Mouse (Mus musculus): ENCODE measurements around the gene Hoxb5. TPM values are rescaled to one million over a fixed set of nuclear protein-coding genes. Genes with fewer than 3 reads are reported as not detected.

Gene Hoxb5
- polyA plus RNA-seq, 1 experiment from 2014 or later = 0.67 TPM

DNA sequence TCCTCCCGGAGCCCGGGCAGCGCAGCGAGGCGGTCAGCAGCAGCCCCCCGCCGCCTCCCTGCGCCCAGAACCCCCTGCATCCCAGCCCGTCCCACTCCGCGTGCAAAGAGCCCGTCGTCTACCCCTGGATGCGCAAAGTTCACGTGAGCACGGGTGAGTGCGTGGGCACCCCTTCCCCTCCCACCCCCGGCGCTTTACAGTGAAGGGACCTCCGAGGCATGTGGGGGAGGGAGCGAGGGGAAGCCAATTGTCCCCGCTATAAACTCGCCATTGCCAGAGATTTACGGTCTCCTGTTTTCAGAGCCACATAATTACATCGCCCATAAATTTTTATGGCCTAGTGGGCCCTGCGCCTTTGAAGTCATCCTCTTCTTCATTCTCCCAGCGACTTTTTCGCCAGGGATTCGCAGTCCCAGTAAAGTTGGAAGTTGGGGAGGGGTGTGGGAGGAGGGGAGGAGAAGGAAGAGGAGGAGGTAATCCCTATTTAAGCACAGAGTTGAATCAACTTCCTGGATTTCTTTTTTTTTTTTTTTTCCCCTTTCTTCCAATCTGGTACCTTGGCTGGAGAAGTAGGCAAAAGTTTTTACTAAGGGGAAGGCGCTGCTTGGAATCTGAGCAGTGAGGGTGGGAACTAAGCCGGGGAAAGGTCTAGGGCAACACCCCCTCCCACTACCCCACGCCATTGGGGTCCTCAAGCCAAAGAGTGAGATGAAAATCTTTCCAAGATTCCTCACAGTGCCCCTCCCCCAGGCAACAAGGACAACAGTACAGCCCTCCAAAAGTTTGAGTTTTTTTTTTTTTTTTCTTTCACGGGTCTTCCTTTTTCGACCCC is 16.2 kb downstream of the Hoxb5 start:
- ATAC-seq (replicated peaks; ENCODE audit: insufficient number of reproducible peaks, low FRiP score, low TSS enrichment, low read depth) = no peak
- H3K9ac ChIP-seq (replicated peaks; ENCODE audit: low read length) = peak overlapping the region; percentile 44; the same call in 1 of the 2 replicates
- H3K36me3 ChIP-seq (replicated peaks; ENCODE audit: control insufficient read depth, insufficient read depth, low read depth, low read length) = no peaks in the 10 kb centered on the region
- DNase-seq (ENCODE audit: low spot score) = no peak
- peak overlapping the region; percentile 31 for H3K4me3 ChIP-seq (ENCODE audit: low read depth, low read length)
- H3K4me1 ChIP-seq (ENCODE audit: control insufficient read depth, insufficient read depth, low read length) = no peaks in the 10 kb centered on the region; the same call in none of the 2 replicates
- H3K27ac ChIP-seq (replicated peaks; ENCODE audit: low read depth, low read length) = no peak overlapping the region
- WGBS = 0% methylated on average over 24 of the region's 34 CpGs
- peak overlapping the region; percentile 36 for H3K4me2 ChIP-seq (ENCODE audit: low read depth, low read length)
- H3K27me3 ChIP-seq (ENCODE audit: control insufficient read depth, insufficient read depth, low read length) = peaks cover 91% of the 10 kb centered on the region
- H3K9me3 ChIP-seq (replicated peaks; ENCODE audit: control insufficient read depth, low read length) = no peaks in the 10 kb centered on the region

GRCm38 (mm10) chr11:96319910-96320309 is 16.8 kb downstream of the Hoxb5 start:
- DNase-seq (ENCODE audit: low spot score) = no peak
- Histone ChIP-seq H3K9ac (replicated peaks; ENCODE audit: low read length) (no peak overlapping the region), H3K27me3 (ENCODE audit: control insufficient read depth, insufficient read depth, low read length) (peaks cover 88% of the 10 kb centered on the region), H3K4me3 (ENCODE audit: low read depth, low read length) (0 out of 2 replicates have a peak overlapping the region, but pooled peaks have one; percentile 7), H3K27ac (replicated peaks; ENCODE audit: low read depth, low read length) (no peak overlapping the region), H3K4me2 (ENCODE audit: low read depth, low read length) (no peak overlapping the region), H3K4me1 (ENCODE audit: control insufficient read depth, insufficient read depth, low read length) (no peaks in the 10 kb centered on the region; the same call in 1 of the 2 replicates), H3K9me3 (replicated peaks; ENCODE audit: control insufficient read depth, low read length) (no peaks in the 10 kb centered on the region), H3K36me3 (replicated peaks; ENCODE audit: control insufficient read depth, insufficient read depth, low read depth, low read length) (no peaks in the 10 kb centered on the region)
- ATAC-seq (replicated peaks; ENCODE audit: insufficient number of reproducible peaks, low FRiP score, low TSS enrichment, low read depth) = no peak
- under 1% methylated on average over 29 of the region's 29 CpGs for WGBS

- Histone ChIP-seq H3K4me1 (ENCODE audit: control insufficient read depth, insufficient read depth, low read length) (no peaks in the 10 kb centered on the region; the same call in 1 of the 2 replicates), H3K9me3 (replicated peaks; ENCODE audit: control insufficient read depth, low read length) (no peaks in the 10 kb centered on the region), H3K36me3 (replicated peaks; ENCODE audit: control insufficient read depth, insufficient read depth, low read depth, low read length) (no peaks in the 10 kb centered on the region), H3K27ac (replicated peaks; ENCODE audit: low read depth, low read length) (no peak overlapping the region), H3K27me3 (ENCODE audit: control insufficient read depth, insufficient read depth, low read length) (peaks cover 88% of the 10 kb centered on the region), H3K4me2 (ENCODE audit: low read depth, low read length) (no peak overlapping the region), H3K9ac (replicated peaks; ENCODE audit: low read length) (no peak overlapping the region), H3K4me3 (ENCODE audit: low read depth, low read length) (no peak overlapping the region)
- under 1% methylated on average over 17 of the region's 17 CpGs for WGBS
- no peak for DNase-seq (ENCODE audit: low spot score)
- no peak for ATAC-seq (replicated peaks; ENCODE audit: insufficient number of reproducible peaks, low FRiP score, low TSS enrichment, low read depth)
Observed at GRCm38 (mm10) chr11:96320688-96321087, 17.6 kb downstream of the Hoxb5 start.

GRCm38 (mm10) chr11:96321846-96322245 is 18.7 kb downstream of the Hoxb5 start:
- DNase-seq (ENCODE audit: low spot score) (no peak), ATAC-seq (replicated peaks; ENCODE audit: insufficient number of reproducible peaks, low FRiP score, low TSS enrichment, low read depth) (no peak)
- H3K27ac ChIP-seq (replicated peaks; ENCODE audit: low read depth, low read length) = no peak overlapping the region
- H3K27me3 ChIP-seq (ENCODE audit: control insufficient read depth, insufficient read depth, low read length) = peaks cover 88% of the 10 kb centered on the region
- H3K36me3 ChIP-seq (replicated peaks; ENCODE audit: control insufficient read depth, insufficient read depth, low read depth, low read length) = no peaks in the 10 kb centered on the region
- 10% methylated on average over 5 of the region's 5 CpGs for WGBS
- no peaks in the 10 kb centered on the region; the same call in 1 of the 2 replicates for H3K4me1 ChIP-seq (ENCODE audit: control insufficient read depth, insufficient read depth, low read length)
- H3K4me3 ChIP-seq (ENCODE audit: low read depth, low read length) = no peak overlapping the region
- H3K9ac ChIP-seq (replicated peaks; ENCODE audit: low read length) = no peak overlapping the region
- no peak overlapping the region for H3K4me2 ChIP-seq (ENCODE audit: low read depth, low read length)
- H3K9me3 ChIP-seq (replicated peaks; ENCODE audit: control insufficient read depth, low read length) = no peaks in the 10 kb centered on the region

DNA sequence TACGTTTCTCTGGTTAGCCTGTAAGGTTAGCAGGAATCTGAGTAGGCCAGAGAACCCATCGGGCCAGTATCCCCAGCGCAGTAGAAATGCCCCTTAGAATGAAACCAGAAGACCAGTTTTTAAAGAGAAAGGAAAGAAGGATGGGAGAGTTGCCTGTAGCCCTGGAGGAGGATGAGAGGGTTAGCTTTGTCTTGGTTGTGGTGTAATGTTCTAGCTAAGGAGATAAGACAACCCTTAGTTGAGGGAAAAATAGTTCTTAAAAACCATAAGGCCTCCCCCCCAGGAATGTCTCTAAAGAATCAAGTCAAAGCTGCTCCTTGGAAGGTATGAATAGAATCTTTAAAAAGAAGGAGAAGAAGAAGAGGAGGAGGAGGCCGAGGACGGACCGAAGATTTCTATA is 19.6 kb downstream of the Hoxb5 start:
- Histone ChIP-seq H3K27me3 (ENCODE audit: control insufficient read depth, insufficient read depth, low read length) (peaks cover 91% of the 10 kb centered on the region), H3K4me3 (ENCODE audit: low read depth, low read length) (no peak overlapping the region), H3K36me3 (replicated peaks; ENCODE audit: control insufficient read depth, insufficient read depth, low read depth, low read length) (no peaks in the 10 kb centered on the region), H3K4me2 (ENCODE audit: low read depth, low read length) (no peak overlapping the region), H3K4me1 (ENCODE audit: control insufficient read depth, insufficient read depth, low read length) (no peaks in the 10 kb centered on the region; the same call in 1 of the 2 replicates), H3K9me3 (replicated peaks; ENCODE audit: control insufficient read depth, low read length) (no peaks in the 10 kb centered on the region), H3K9ac (replicated peaks; ENCODE audit: low read length) (no peak overlapping the region), H3K27ac (replicated peaks; ENCODE audit: low read depth, low read length) (no peak overlapping the region)
- WGBS = 1% methylated on average over 6 of the region's 6 CpGs
- ATAC-seq (replicated peaks; ENCODE audit: insufficient number of reproducible peaks, low FRiP score, low TSS enrichment, low read depth) (no peak), DNase-seq (ENCODE audit: low spot score) (no peak)

- no peak within 1 kb of the TSS for H3K4me3 ChIP-seq (ENCODE audit: low read depth, low read length)
- H3K27ac ChIP-seq (replicated peaks; ENCODE audit: low read depth, low read length) = no peak within 1 kb of the TSS
- ATAC-seq (replicated peaks; ENCODE audit: insufficient number of reproducible peaks, low FRiP score, low TSS enrichment, low read depth) (no peak), DNase-seq (ENCODE audit: low spot score) (no peak)
- H3K4me2 ChIP-seq (ENCODE audit: low read depth, low read length) = no peak within 1 kb of the TSS
- no peak within 1 kb of the TSS for H3K9ac ChIP-seq (replicated peaks; ENCODE audit: low read length)
- H3K9me3 ChIP-seq (replicated peaks; ENCODE audit: control insufficient read depth, low read length) = no peaks in the 10 kb centered on the region
- H3K27me3 ChIP-seq (ENCODE audit: control insufficient read depth, insufficient read depth, low read length) = peaks cover 91% of the 10 kb centered on the region
- WGBS = 5% methylated on average over 10 of the region's 10 CpGs
- H3K36me3 ChIP-seq (replicated peaks; ENCODE audit: control insufficient read depth, insufficient read depth, low read depth, low read length) = no peaks in the 10 kb centered on the region
- no peaks in the 10 kb centered on the region; the same call in 1 of the 2 replicates for H3K4me1 ChIP-seq (ENCODE audit: control insufficient read depth, insufficient read depth, low read length)
Observed at GRCm38 (mm10) chr11:96323154-96323553, 20.0 kb downstream of the Hoxb5 start, which contains the start of gene Hoxb3. Gene Hoxb3, plus strand, starts transcription at chr11:96323326.

DNA sequence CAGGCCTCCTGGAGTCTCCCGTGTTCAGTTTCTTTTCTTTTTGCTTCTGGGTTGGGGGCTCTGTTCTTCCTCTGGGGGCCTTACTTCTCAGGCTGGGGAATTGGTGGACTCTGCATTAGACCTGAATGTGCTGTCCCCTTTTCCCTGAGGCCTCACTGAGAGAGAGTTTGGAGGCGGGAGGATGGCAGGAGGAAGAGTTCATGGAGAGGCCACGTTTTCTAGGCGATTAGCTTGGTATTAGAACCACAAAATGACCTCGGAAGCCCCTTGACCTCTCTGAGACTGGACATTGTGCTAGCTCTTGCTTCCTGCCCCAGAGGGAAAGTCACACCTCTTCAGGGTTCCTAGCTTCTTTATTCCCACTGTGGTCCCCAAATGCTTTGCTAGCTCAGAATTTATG is 21.0 kb downstream of the Hoxb5 start:
- no peak for ATAC-seq (replicated peaks; ENCODE audit: insufficient number of reproducible peaks, low FRiP score, low TSS enrichment, low read depth)
- H3K4me1 ChIP-seq (ENCODE audit: control insufficient read depth, insufficient read depth, low read length) = no peaks in the 10 kb centered on the region
- H3K4me3 ChIP-seq (ENCODE audit: low read depth, low read length) = no peak overlapping the region
- no peaks in the 10 kb centered on the region for H3K9me3 ChIP-seq (replicated peaks; ENCODE audit: control insufficient read depth, low read length)
- H3K27ac ChIP-seq (replicated peaks; ENCODE audit: low read depth, low read length) = no peak overlapping the region
- no peak overlapping the region for H3K9ac ChIP-seq (replicated peaks; ENCODE audit: low read length)
- H3K36me3 ChIP-seq (replicated peaks; ENCODE audit: control insufficient read depth, insufficient read depth, low read depth, low read length) = no peaks in the 10 kb centered on the region
- H3K27me3 ChIP-seq (ENCODE audit: control insufficient read depth, insufficient read depth, low read length) = peaks cover 90% of the 10 kb centered on the region
- no peak for DNase-seq (ENCODE audit: low spot score)
- 4% methylated on average over 5 of the region's 5 CpGs for WGBS
- H3K4me2 ChIP-seq (ENCODE audit: low read depth, low read length) = no peak overlapping the region

DNA sequence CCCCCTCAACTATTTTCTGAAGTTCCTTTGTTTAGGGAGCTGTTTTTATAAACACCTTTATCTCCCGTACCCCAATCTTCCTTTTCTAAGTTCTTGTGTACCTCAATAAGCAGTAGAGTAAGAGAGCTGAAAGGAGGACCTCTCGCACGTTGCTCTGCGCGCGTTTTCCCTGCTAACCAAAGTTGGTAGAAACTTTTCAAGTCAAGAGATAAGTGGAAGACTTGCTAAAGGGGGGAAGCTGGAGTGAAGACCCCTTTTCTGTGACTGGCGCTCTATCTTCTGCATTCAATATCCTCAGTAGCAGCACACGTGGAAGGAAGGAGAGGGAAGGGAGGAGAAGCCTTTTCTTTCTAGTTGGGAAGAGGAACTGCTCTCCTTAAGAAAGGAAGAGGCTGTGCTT is 21.8 kb downstream of the Hoxb5 start:
- H3K9me3 ChIP-seq (replicated peaks; ENCODE audit: control insufficient read depth, low read length) = no peaks in the 10 kb centered on the region
- H3K4me2 ChIP-seq (ENCODE audit: low read depth, low read length) = no peak overlapping the region
- no peak for DNase-seq (ENCODE audit: low spot score)
- no peak overlapping the region for H3K4me3 ChIP-seq (ENCODE audit: low read depth, low read length)
- H3K4me1 ChIP-seq (ENCODE audit: control insufficient read depth, insufficient read depth, low read length) = no peaks in the 10 kb centered on the region
- no peaks in the 10 kb centered on the region for H3K36me3 ChIP-seq (replicated peaks; ENCODE audit: control insufficient read depth, insufficient read depth, low read depth, low read length)
- H3K9ac ChIP-seq (replicated peaks; ENCODE audit: low read length) = no peak overlapping the region
- H3K27ac ChIP-seq (replicated peaks; ENCODE audit: low read depth, low read length) = no peak overlapping the region
- H3K27me3 ChIP-seq (ENCODE audit: control insufficient read depth, insufficient read depth, low read length) = peaks cover 90% of the 10 kb centered on the region
- no peak for ATAC-seq (replicated peaks; ENCODE audit: insufficient number of reproducible peaks, low FRiP score, low TSS enrichment, low read depth)
- WGBS = 3% methylated on average over 8 of the region's 8 CpGs

Measured in embryonic facial prominence, embryonic 11.5 days (tissue).